Mouse (Mus musculus) MEL (cell line): ENCODE measurements around the gene Rbms3.

Experiments used
- CTCF ChIP-seq, 3 experiments: IDR thresholded peaks in 2 of 3; conservative IDR thresholded peaks in 1 of 3; 2 replicates each; pipeline ENCODE4 v1.5.1; 2011 to 2012; ENCODE audit warnings: low read length in 3 of 3, low read depth in 2 of 3, mild to moderate bottlenecking in 2 of 3, improper control_type of control experiment in 1 of 3, inconsistent platforms in 1 of 3, mixed read lengths in 1 of 3, moderate library complexity in 1 of 3; ENCODE audit not compliant: control insufficient read depth in 1 of 3, insufficient read depth in 1 of 3, poor library complexity in 1 of 3, severe bottlenecking in 1 of 3
- JUND ChIP-seq: IDR thresholded peaks from 2 replicates; pipeline ENCODE4 v1.6.1; 2011; ENCODE audit warnings: low read depth, mild to moderate bottlenecking, improper control_type of control experiment, low read length
- KAT2A ChIP-seq: conservative IDR thresholded peaks from 2 replicates; pipeline ENCODE4 v1.6.1; 2012; ENCODE audit warnings: low read depth, low read length, improper control_type of control experiment, inconsistent platforms
- POLR2A ChIP-seq, 2 experiments: IDR thresholded peaks; 2 replicates each; pipeline ENCODE4 v1.6.1; 2011 to 2012; ENCODE audit warnings: low read length in 2 of 2, mild to moderate bottlenecking in 2 of 2, control low read depth in 1 of 2, improper control_type of control experiment in 1 of 2, low read depth in 1 of 2, moderate library complexity in 1 of 2; ENCODE audit not compliant: control insufficient read depth in 1 of 2, insufficient read depth in 1 of 2, poor library complexity in 1 of 2
- TAL1 ChIP-seq: IDR thresholded peaks from 2 replicates; pipeline ENCODE4 v1.6.1; 2012; ENCODE audit warnings: mild to moderate bottlenecking, inconsistent platforms, low read length, moderate library complexity, mixed read lengths

DNA sequence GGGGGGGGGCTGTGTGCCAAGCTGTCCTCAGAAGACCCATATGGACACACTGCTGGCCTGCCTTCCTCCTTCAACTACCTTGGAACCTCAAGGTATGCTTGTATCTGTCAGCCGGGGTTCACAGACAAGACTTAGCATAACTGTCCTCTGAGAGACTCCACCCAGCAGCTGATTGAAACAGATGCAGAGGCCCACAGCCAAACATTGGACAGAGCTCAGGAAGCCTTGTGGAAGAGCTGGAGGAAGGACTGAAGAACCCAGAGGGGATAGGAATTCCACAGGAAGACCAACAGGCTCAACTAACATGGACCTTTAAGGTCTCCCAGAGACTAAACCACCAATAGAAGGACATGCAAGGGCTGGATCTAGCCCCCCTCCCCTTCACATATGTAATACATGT, 570.1 kb downstream of the Rbms3 start:
- TF ChIP-seq POLR2A (IDR thresholded peaks at IDR 0.05; ENCODE audit: control insufficient read depth in 1 of 2, insufficient read depth in 1 of 2, low read depth in 1 of 2, low read length in 2 of 2, poor library complexity in 1 of 2): no peak
- no peak for TF ChIP-seq JUND
- TF ChIP-seq CTCF (IDR thresholded peaks at IDR 0.05 in 2 of 3, conservative IDR thresholded peaks at IDR 0.05 in 1 of 3; ENCODE audit: control insufficient read depth in 1 of 3, insufficient read depth in 1 of 3, low read depth in 2 of 3, low read length in 3 of 3, poor library complexity in 1 of 3, severe bottlenecking in 1 of 3): no peak
- no peak for TF ChIP-seq KAT2A
- no peak for TF ChIP-seq TAL1
